Mouse (Mus musculus): Measurements from ENCODE around the gene Mrpl41. TPM values are rescaled to one million over a fixed set of nuclear protein-coding genes. Genes with fewer than 3 reads are reported as not detected.

Gene Mrpl41
- total RNA-seq, 2 experiments from 2014 or later = 99.3 to 218 TPM

DNA sequence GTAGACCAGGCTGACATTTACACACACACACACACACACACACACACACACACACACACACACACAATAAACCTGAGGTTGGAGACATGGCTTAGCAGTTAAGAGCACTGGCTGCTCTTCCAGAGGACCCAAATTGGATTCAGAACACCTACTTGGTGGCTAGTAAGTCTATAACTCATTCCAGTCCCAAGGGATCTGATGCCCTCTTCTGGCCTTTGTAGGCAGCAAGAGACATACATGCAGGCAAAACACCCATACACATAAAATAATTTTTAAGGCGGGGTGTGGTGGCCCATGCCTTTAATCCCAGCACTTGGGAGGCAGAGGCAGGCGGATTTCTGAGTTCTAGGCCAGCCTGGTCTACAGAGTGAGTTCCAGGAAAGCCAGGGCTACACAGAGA lies 30.6 kb downstream of the Mrpl41 start:
- peak; percentile 68 for ATAC-seq (replicated peaks; ENCODE audit: poor library complexity, severe bottlenecking)

DNA sequence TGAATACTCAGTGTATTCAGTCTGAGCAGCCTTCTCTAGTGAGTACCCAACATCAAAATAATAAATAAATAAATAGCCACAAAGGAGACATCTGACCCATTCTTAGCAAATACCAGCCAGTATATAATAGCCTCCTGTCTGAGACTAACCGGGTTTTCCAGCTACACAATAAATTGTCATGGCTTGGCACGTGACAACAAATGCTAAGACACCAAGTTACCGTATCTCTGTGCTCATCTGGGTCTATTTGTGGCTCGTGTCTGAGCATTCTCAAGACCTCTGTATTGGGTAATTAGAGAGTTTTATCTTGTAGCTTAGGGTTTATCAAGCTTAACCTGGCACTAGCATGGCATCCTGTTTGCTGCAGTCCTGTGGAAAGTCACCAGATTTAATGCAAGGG lies 32.8 kb downstream of the Mrpl41 start:
- ATAC-seq (replicated peaks; ENCODE audit: poor library complexity, severe bottlenecking) = no peak

DNA sequence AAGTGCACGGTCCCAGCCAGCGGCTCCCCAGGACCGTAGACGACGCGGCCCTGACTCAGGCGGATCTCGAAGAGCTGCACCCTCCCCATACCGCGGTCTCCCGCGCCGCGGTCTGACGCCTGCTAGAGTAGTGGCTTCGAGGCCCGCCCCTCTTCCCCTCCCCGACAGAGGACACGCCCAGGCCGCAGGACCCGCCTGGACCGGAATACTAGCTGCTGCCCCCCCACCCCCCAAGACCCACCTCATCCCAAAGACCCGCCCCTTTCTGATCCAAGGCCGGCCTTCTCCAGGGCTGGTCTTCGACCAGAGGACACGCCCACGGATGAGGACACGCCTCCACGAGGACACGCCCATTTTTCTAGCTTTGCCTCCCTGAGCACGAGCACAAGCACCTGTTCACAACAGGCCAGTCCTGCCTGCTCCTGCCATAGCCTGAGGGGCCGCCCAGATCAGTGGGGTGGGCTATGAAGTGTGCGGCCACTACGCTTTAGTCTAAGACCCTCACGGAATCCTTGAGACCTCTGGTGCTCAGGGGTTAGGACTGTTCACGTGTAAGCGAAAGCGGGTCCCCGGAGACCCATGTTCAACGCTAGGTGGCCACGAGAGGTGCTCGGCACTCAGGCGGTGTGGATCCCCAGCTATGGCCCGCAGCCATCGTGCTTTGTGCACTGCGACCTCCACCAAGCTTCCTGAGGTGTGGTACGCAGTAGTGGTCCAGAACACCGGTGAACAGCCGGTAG lies 39.7 kb downstream of the Mrpl41 start, which contains the start of gene Arrdc1:
TSS of gene Arrdc1 (minus strand) at position 196 of the 740 bp plus-strand sequence.
- ATAC-seq (replicated peaks; ENCODE audit: poor library complexity, severe bottlenecking) = peak; percentile 87

DNA sequence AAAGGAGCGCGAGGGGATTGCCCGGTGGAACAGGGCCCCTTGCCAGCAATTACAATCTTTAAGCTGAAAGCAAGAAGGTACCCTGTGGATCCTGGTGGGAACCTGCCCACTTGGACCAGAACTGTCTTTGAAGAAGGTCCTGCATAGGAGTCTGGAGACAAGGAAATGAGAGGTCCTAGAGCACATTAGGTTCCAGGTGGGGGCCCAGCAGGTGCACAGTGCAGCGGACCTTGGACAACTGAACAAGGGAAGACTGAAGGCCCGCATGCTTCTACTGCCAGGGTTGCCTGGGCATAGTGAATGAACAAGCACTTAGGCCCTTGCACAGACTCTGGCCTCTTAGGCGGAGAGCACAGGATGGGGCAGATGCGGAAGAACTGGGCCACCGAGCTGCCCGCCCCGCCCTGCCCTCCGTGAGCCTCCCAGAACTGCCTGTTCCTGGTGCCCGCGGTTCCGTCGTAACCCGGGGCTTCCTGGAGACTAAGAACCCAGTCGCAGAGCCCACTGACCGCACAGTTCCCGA lies 40.4 kb downstream of the Mrpl41 start:
- ATAC-seq (replicated peaks; ENCODE audit: poor library complexity, severe bottlenecking) = peak; percentile 61

DNA sequence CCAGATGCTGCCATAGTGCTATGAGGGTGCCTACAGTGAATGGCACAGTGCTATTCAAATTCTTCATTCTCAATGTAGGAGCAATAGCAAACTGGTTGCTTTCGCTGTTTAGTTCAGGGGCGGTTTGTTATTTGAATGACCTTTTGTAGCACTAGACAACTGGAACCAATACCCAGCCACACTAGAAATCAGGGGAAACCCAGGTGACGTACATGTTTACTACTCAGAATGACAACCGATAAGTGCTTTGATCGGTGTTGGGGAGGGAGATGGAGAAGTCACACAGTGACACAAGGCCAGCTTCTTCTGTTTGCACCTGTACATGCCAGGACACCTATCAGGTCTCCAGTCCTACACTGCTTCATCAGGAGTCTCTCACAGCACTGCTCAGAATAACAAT lies 45.3 kb downstream of the Mrpl41 start:
- no peak for ATAC-seq (replicated peaks; ENCODE audit: poor library complexity, severe bottlenecking)

DNA sequence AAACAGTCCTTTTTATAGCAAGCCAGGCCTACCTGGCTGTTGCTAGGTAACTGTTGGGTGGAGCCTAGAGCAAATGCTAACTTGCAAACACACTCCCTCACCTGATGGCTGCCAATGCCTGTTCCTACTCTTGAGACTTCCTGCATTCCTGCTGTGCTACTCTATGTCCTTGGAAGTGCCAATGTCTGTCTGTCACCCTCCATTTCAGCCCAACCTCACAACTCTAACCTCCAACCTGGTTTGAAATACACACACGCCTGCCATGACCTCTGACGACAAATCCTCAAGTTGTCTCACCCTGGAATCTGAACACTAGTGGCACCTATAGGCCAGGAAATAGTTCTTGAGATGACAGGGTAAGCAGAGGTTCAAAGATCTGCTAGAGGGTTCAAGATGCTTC lies 45.8 kb downstream of the Mrpl41 start:
- ATAC-seq (replicated peaks; ENCODE audit: poor library complexity, severe bottlenecking) = no peak

DNA sequence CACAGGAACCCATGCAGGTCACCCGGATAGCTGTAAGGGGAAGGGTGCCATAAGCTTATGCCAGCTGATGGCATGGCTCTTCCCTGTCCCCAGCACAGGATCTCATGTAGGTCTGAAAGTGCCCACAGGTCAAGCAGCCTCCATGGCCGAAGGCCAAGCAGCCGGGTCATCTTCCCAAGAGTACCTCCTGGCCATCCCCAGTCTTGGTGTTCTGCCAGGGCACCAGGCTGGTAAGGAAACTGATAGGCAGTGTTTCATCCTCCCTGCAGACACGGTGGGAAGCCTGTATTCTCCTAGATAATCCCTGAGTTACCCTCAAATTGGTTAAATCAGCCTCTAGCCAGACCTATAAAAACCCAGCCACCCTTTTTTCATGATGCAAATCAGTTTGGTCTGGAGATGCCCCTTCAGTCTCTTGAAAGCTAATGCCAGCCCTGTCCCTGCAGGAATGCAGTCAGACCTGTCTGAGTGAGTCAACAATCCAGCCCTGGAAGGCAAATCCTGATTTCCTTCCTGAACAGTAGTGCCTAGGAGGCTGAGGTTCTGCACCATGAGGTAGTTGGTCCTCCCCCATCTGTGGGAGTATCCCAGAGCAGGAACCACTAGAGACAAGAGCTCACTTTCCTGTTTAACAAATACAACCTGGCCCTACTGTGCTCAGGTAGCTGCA lies 47.0 kb downstream of the Mrpl41 start:
- no peak for ATAC-seq (replicated peaks; ENCODE audit: poor library complexity, severe bottlenecking)

DNA sequence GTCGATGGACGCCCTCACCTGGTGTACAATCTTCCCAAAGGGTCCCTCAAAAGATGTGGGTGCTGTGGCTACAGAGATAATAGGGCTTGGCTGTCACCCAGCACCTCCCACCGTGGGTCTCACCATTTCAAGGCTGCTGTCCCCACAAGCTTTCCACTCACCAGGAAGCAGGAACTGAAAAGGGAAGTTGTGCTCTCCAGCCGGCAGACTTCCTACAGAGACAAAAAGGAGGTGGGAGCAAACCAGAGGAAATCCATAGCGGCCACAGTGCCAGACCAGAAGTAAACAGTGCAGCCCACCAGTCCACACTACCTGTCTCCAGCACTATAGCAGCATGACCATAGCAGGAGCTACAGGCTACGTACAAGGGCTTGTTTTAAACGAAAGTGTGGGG lies 47.9 kb downstream of the Mrpl41 start:
- ATAC-seq (replicated peaks; ENCODE audit: poor library complexity, severe bottlenecking) = peak; percentile 77

DNA sequence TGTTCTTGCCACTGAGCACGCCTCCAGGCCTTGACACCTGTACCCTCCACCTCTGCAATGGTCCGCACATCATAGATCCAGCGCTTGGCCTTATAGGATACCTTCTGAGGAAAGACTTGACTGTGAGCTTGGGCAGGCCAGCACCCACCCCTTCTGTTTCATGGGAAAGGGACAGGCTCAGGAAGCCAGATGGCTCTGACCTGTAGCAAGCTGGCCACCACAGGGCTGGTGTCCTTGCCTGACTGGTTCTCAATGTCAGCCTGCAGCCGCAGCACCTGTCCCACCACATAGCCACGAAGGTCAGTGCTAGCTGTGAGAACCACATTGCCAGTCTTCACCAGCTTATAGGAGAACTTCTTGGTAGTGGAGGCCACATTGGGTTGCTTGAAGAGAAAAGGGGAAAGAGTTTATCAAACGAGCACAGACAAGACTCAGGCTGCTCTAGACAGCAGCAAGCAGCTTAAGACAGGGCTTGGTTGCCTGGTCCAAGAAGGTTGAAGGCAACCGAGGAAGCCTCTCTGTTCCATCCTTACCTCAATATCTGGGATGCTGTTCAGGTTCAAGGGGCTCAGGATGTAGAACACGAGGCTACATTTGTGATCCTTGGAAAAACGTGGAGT lies 48.4 kb downstream of the Mrpl41 start:
- ATAC-seq (replicated peaks; ENCODE audit: poor library complexity, severe bottlenecking) = no peak

DNA sequence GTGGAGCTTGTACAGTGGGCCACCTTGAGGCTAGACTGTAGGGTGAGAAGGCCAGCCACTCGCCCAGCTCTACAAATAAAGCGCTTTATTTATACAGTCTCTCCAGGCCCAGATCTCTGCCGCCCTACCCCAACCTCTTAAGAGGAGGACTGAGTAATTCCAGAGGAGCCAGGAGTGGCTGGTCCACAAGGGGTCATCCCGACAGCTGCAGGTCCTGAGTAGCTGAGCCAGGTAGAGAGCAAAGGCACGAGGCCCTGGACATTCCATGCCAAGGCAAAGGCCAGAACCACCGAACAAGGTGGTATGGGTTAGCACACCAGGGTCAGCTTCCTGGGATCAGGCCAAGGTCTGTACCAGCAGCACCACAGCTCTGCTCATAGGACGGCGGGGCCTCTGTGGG lies 49.6 kb downstream of the Mrpl41 start:
- no peak for ATAC-seq (replicated peaks; ENCODE audit: poor library complexity, severe bottlenecking)

Other genes with a start within 250 kb of the Mrpl41 start
- 0.58 and 3.2 TPM in 2 replicates for gene Cacna1b, start 211.9 kb downstream of the Mrpl41 start, total RNA-seq (2014; fragmentation: Nextera tagmentation)
- gene Cacna1b, start 211.9 kb downstream of the Mrpl41 start, total RNA-seq (2017) = 0.04 and 0.21 TPM in 2 replicates
- gene Ehmt1, start 55.5 kb downstream of the Mrpl41 start, total RNA-seq (2014; fragmentation: Nextera tagmentation) = 61.9 and 82.0 TPM in 2 replicates
- gene Ehmt1, start 55.5 kb downstream of the Mrpl41 start, total RNA-seq (2017) = 91.2 and 105 TPM in 2 replicates
- 46.0 and 82.7 TPM in 2 replicates for gene Arrdc1, start 39.8 kb downstream of the Mrpl41 start, total RNA-seq (2014; fragmentation: Nextera tagmentation)
- 57.3 and 68.1 TPM in 2 replicates for gene Arrdc1, start 39.8 kb downstream of the Mrpl41 start, total RNA-seq (2017)
- gene Zmynd19, start 25.3 kb downstream of the Mrpl41 start, total RNA-seq (2014; fragmentation: Nextera tagmentation) = 18.5 and 26.3 TPM in 2 replicates
- 38.6 and 72.0 TPM in 2 replicates for gene Zmynd19, start 25.3 kb downstream of the Mrpl41 start, total RNA-seq (2017)
- 24.5 and 25.1 TPM in 2 replicates for gene Dph7, start 12.7 kb downstream of the Mrpl41 start, total RNA-seq (2014; fragmentation: Nextera tagmentation)
- gene Dph7, start 12.7 kb downstream of the Mrpl41 start, total RNA-seq (2017) = 21.1 and 23.7 TPM in 2 replicates
- gene Pnpla7, start 935 bp upstream of the Mrpl41 start, total RNA-seq (2014; fragmentation: Nextera tagmentation) = 42.6 and 54.4 TPM in 2 replicates
- gene Pnpla7, start 935 bp upstream of the Mrpl41 start, total RNA-seq (2017) = 30.4 and 40.5 TPM in 2 replicates
- 18.6 and 19.2 TPM in 2 replicates for gene Nsmf, start 79.3 kb upstream of the Mrpl41 start, total RNA-seq (2014; fragmentation: Nextera tagmentation)
- gene Nsmf, start 79.3 kb upstream of the Mrpl41 start, total RNA-seq (2017) = 4.2 and 22.6 TPM in 2 replicates
- gene Entpd8, start 105.2 kb upstream of the Mrpl41 start, total RNA-seq (2014; fragmentation: Nextera tagmentation) = not detected in 2 replicates
- gene Entpd8, start 105.2 kb upstream of the Mrpl41 start, total RNA-seq (2017) = not detected in 2 replicates
- gene Noxa1, start 120.1 kb upstream of the Mrpl41 start, total RNA-seq (2014; fragmentation: Nextera tagmentation) = 1.3 TPM in 1 of 2 replicates, not detected in the other
- gene Noxa1, start 120.1 kb upstream of the Mrpl41 start, total RNA-seq (2017) = not detected in 2 replicates
- gene Nrarp, start 205.7 kb upstream of the Mrpl41 start, total RNA-seq (2014; fragmentation: Nextera tagmentation) = 0.62 TPM in 1 of 2 replicates, not detected in the other
- gene Nrarp, start 205.7 kb upstream of the Mrpl41 start, total RNA-seq (2017) = 0.39 and 0.72 TPM in 2 replicates
- gene Tor4a, start 221.8 kb upstream of the Mrpl41 start, total RNA-seq (2014; fragmentation: Nextera tagmentation) = 14.6 and 20.2 TPM in 2 replicates
- gene Tor4a, start 221.8 kb upstream of the Mrpl41 start, total RNA-seq (2017) = 14.7 and 16.4 TPM in 2 replicates
- 58.5 and 79.5 TPM in 2 replicates for gene Nelfb, start 236.4 kb upstream of the Mrpl41 start, total RNA-seq (2014; fragmentation: Nextera tagmentation)
- 33.7 and 81.1 TPM in 2 replicates for gene Nelfb, start 236.4 kb upstream of the Mrpl41 start, total RNA-seq (2017)
- not detected in 2 replicates for gene Stpg3, start 239.5 kb upstream of the Mrpl41 start, total RNA-seq (2014; fragmentation: Nextera tagmentation)
- not detected in 2 replicates for gene Stpg3, start 239.5 kb upstream of the Mrpl41 start, total RNA-seq (2017)
- not detected in 2 replicates for gene Fam166a, start 243.6 kb upstream of the Mrpl41 start, total RNA-seq (2014; fragmentation: Nextera tagmentation)
- gene Fam166a, start 243.6 kb upstream of the Mrpl41 start, total RNA-seq (2017) = not detected in 2 replicates
- gene Tubb4b, start 249.6 kb upstream of the Mrpl41 start, total RNA-seq (2014; fragmentation: Nextera tagmentation) = 180 and 327 TPM in 2 replicates
- 560 and 623 TPM in 2 replicates for gene Tubb4b, start 249.6 kb upstream of the Mrpl41 start, total RNA-seq (2017)